Mouse (Mus musculus) adrenal gland, postnatal 25 days (tissue): ENCODE measurements around the gene Hoxd4. TPM values are rescaled to one million over a fixed set of nuclear protein-coding genes. Genes with fewer than 3 reads are reported as not detected.

Experiments used
- DNase-seq: peaks from one replicate; pipeline ENCODE4 v3.0.0; 2021; ENCODE audit warnings: mixed read lengths
- total RNA-seq: library from RNA; stranded (reverse); gene quantifications from 2 replicates; pipeline ENCODE4 v1.2.3, GENCODE M21; 2021

The Hoxd4 gene
- total RNA-seq, 1 experiment from 2014 or later = 34.1 TPM

DNA sequence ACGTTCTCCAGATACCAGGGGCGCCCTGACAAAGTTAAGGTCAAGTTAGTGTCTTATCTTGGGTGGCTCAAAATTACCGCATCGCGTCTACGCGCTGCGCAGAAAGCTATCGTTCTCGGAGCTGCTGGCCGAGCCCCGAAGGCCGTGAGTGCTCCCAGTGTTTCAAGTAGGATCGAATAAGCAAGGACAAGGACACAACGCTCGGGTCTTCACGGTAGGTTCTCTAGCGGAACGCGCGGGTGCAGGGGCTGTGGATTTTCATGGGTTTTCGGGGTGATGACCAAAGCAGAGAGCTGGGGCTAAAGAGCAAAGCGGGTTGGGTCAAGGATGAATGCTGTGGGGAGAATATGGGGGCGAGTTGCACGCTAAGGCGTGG, 32.1 kb upstream of the Hoxd4 start:
- DNase-seq = no peak

DNA sequence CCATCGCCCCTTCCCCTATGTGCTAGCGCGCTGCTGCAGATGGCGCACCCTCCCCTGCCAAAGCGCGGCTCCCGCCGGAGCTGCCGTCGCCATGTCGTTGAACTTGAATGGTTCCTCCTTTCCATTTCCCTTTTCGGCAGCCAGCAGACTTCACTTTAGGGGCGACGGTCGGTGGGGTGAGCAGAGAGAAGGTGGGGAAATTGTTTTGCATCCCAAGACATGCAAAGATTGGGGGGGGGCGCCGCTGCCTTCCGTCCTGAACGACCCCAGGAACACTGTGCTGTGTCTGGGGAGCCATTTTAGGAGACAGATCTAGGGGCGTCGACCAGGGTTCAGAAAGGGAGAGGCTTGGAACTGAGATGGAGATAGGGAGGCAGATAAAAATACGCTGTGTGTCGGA, 31.7 kb upstream of the Hoxd4 start:
- DNase-seq = no peak

DNA sequence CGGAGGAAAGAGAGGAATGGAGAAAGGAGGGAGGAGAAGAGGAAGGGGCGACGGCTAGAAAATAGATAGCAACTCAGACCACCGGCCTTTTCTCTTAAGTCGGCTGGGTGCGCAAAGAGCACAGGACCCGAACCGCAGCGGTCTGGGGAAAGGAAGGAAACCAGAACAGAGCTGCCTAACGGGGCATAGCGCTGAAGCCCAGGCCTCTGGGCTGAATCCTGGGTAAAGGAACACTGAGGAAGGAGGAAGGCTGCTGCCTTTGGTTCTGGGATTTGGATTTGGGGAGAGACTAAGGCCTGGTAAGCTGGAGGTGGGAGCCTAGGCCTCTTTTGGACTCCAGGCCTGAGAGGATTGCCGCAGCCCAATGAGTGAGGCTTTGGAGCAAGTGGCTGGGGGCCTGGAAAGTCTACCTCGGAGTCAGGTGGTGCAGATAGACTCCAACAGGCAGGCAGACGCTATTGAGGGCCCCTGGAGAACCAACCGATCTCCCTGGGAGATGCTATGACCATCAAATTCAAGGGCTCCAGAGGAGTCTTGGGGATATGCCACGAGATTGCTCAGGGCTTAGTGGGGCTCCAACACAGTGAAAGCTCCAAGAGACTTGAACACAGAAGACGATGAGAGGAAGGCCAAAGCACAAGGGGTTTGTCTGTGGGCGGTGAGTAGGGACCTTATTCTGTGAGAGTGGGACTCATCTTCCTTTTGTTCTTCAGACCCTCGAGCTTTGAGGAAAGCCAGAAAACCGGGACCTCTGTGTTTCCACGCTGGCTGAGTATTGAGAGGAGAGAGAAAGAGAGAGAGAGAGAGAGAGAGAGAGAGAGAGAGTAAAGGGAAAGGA, 30.9 kb upstream of the Hoxd4 start:
- no peak for DNase-seq

DNA sequence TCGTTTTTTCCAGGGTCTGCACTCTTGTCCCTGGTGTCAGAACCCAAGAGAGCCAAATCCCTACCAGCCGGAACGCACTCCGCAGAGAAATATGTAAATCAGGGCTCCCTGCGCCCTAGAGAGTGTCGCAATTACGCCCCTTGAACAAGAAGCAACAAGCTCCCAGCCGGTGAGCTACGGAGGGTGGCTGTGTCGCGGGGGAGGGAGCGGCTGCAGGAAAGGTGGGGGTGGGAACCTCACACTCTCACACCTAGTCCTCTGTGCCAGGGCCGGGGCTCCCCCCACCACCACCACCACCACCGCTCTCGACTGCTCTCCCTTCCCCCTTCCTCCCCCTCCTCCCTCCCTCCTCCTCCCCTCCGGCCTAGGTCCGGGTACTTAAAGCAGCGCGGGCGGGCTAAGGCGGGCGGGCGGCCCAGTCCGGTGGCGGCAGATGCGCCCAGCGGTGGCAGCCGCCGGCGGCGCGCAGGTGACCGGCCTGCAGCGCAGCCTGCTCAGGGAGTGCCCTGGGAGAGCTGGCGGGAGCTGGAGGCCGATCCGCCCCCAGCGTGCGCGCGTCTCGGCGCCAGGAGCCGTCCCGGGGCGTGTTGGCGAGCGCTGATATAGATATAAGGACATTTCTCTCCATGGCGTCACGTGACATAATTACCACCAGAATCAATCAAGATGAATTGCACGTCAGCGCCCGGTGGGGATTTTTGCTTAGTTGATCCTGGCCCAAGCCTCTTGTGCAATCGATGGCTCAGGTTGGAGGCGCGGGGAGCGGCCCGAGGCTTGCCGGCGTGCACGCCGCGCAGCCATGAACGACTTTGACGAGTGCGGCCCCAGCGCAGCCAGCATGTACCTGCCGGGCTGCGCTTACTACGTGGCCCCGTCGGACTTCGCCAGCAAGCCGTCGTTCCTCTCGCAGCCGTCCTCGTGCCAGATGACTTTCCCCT, 29.9 kb upstream of the Hoxd4 start:
- DNase-seq = no peak

DNA sequence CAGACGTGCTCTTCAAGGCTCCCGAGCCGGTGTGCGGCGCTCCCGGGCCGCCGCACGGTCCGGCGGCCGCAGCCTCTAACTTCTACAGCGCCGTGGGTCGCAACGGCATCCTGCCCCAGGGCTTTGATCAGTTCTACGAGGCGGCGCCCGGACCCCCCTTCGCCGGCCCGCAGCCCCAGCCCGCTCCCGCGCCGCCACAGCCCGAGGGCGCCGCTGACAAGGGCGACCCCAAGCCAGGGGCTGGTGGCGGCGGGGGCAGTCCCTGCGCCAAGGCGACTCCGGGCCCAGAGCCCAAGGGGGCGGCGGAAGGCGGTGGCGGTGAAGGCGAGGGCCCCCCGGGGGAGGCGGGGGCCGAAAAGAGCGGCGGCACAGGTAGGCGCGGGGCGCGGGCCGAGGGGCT, 28.9 kb upstream of the Hoxd4 start:
- no peak for DNase-seq

DNA sequence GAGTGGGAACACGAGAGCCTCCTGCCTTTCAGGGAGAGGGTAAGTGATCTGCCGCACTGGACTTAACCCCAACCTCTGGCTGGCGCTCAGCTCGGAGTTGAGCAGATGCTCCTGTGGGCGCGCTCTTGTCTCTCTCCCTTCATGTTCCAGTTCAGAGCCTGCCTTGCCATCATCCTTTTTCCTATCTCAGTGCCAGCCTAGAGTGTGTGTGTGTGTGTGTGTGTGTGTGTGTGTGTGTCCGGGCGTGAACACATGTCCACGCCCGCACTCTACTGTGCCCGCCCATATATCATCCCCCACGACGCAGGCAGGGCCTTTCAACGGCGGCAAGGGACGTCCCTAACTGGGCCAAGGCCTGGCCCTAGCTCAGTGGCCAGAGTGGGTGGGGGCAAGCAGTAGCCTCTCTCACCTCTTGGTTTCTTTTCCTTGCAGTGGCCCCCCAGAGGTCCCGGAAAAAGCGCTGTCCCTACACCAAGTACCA, 28.2 kb upstream of the Hoxd4 start:
- DNase-seq = no peak

DNA sequence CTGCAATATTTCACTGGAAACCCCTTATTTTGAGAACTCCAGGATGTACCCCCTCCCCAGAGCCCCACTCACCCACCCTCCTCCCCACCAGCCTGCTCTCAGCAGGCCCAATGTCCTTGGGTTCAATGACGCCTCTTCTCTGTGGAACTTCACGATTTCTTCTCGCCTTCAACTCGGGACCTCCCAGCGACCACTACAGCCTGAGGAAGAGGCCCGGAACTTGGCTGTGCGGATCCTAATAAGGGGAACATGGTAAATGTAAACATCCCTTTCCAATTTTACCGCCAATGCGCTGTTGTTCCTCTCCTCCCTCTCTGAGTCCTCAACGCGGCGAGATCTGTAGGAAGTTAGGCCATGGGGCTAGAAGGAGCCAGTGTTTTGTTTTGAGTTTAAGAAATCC, 27.6 kb upstream of the Hoxd4 start:
- no peak for DNase-seq

DNA sequence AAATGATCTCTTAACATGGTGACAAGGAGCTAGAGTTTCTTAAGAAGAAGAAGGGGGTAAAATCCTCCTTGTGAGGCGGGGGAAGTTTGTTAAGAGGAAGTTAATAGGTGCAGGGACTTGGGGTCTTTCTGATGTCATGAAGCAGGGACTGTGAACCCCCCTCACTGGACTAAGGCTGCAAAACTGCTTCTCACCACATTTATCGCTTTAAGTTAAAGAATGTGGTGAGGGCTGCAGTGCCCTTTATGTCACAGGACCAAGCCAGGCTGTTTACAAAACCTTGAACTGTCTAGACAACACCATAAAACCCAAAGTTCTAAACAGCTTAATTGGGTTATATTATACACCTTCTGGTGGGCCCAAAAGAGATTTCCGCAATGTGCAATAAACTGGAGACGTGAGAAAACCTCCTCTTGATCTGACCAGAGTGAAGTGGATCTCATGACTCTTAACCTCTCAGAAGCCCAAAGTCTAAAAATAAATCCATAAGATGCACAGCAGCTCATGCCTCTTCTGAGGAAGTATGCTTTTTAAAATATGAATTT, 26.6 kb upstream of the Hoxd4 start:
- DNase-seq = no peak

DNA sequence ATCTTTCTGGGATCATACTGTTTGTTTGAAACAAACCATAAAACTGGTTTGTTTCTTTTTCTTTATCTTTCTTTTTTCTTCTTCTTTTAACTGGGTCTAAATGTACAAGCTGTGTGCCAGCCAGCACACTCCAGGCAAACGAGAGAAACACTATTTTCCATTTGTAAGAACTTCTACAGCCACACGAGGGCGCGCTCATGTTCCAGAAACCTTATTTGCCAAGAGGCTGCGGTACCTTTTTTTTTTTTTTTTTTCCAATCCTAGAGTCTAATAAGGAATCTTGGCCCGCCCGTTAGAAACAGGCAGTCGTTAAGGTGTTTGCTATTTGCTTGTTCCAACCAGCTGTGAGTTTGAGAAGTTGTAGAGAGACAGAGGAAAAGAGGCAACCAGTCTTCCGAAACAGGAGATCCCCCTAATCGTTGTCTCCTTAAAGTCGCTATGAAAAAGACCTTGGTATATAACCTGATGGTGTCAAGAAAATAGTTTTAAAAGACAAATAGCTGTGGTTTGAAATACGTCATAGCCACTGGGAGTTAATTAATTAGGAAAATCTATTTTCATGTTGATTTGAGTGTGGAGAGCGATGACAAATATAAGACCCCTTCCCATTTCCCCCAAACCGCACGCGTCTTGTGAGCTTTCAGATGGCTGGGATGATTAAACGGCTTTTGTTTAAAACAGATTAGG, 25.3 kb upstream of the Hoxd4 start:
- DNase-seq = peak; percentile 69

DNA sequence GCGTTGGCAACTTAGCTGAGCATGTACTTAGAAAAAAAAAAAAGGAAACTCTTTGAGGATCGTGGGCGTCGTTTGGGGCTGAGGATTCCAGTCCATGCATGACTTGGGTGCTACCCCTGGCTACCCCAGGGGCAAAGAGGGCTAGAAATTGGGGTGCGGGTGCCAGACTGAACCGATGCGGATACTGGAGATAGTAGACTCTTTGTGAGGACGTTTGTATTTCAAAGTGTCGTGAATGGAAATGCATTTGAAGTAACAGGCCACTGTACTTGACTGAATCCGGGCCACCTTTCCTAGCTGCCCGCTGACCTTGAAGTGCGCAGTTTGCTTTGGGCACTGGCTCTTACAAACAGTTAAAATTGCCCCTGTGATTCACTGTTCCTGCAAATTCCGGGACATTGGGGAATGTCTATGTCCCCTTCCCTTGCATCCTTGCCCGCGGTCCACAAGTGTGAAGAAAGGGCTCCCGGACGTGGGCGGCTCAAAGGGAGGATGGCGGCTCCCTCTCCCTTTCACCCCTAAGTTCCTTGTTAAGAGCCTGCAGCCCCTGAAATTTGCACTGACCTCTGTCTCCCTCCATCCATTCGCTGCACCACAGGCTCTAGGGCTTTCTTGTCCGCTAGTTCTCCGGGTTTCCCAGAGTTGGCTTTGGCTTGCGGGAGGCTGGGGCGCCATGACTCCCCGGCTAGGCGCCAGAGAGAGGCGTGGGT, 24.6 kb upstream of the Hoxd4 start:
- DNase-seq = no peak

DNA sequence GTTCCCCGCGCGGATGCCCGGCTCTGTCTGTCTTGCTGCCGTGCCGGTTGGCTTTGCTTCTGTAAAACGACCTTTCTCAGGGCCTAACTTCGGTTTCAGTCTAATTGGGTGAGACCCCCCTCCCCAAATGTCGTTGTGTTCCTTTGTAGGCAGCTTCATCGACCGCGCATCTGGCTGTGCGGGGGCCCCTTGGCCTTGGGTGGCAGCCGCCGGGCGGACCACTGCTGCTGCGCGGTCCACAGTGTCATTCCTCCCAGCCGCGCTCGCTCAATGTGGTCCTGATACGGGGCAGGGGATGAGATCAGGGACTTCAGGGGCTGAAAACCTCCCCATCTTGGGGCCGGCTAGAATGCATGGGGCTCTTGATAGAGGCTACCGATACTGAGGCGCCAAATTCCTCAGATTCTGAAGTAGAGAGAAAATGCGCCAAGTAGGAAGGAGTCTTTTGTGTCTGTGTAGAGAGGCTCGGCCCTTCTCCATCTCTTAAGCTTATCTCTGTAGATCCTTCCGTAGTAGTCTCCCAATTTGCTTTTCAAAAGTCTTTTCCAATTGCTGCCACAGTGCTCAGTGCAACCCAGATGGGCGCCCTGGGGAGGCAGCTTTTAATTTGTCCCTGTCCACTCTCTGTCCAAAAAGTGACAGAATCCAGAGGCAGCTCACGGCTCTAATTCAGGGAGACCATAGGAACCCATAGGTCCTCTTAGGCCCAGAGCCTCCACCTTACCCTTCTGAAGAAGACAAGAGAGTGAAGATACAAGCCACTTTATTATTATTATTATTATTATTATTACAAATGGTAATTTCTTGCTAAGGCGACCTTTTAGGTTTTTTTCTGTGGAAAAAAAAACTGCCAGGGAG, 23.8 kb upstream of the Hoxd4 start:
- DNase-seq = no peak

DNA sequence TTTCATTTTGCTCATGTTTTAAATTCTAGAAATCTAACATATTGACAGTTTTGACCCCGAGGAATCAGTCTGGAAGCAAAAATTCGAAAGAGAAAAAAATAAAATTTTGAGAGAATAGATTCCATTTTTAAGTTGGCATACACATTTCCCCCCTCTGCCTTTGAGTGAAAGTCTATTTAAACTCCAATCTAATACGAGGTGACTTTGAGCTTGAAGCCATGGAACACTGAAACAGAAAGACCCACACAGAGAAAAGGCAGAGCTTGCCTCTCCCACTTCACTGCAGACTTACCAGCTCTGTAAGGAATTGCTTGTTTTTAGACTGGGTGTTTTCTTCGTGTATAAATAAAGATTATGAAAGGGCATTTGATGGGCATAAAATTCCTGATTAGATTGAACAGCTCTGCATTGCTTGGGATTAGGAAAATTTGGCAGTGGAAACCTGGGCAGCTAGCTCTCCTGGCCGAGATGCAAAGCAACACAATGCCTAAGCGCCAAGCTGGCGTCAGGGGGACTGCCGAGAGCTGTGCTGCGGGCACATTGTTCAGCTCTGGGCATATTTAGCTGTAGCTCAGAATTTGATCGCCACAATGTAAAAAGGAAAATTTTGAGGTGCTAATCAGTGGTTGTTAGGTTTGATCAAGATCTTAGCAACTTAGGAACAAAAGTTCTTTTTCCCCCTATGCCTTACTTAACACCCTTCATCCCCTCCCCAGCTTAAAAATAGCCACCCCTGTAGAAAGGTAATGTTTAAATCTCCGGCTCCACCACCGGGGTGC, 22.7 kb upstream of the Hoxd4 start:
- no peak for DNase-seq

DNA sequence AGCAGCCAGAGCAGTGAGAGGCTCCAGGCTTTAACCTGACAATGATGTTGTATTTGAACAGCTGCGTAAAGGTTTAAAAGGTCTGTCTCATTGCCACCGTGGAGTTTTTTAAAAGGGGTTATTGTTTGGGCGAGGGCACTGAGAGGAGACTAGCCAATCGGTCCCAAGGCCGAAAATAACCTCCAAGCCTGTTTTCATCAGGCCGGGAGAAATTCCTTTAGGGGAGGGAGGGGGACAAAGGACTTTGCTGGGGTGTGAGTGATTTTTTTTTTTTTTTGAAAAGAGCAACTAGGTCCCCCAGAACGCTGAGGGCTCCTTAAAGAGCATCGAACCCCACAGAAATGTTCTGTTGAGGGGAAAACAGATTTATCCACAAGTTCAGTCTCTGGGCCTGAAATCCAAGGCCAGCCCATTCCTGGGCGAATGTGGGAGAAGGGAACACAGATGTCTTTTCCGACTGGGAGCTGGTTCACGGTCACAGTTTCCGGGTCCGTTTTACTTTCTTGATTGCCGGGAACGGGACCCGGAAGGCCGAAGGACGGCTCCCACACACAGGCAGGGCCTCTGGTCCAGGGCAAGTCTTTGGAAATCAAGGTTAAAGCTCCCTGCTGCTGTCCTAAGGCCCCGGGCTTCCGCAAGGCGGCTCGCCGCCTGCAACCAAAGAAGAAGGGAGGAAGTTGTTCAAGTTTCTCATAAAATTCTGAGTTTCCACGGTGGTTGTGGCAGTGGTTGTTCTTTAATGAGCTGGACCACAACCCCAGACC, 22.0 kb upstream of the Hoxd4 start:
- no peak for DNase-seq

DNA sequence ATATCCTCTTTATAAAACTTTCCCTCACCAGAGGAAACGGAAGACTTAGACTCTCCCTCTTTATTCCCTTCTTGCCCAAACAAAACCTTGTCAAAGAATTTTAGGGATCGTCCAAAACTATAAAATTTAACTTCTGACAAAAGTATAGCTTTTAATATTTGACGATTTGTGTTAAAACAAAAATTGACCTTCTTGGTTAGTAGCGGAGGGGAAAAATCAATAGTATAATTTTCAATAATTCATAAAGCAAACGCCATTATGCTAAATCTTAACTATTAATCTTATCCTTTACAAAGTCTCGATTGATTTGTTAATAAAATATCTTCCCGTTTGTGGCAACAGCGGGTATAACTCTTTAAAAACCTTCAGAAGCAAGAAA, 21.4 kb upstream of the Hoxd4 start:
- DNase-seq = no peak

DNA sequence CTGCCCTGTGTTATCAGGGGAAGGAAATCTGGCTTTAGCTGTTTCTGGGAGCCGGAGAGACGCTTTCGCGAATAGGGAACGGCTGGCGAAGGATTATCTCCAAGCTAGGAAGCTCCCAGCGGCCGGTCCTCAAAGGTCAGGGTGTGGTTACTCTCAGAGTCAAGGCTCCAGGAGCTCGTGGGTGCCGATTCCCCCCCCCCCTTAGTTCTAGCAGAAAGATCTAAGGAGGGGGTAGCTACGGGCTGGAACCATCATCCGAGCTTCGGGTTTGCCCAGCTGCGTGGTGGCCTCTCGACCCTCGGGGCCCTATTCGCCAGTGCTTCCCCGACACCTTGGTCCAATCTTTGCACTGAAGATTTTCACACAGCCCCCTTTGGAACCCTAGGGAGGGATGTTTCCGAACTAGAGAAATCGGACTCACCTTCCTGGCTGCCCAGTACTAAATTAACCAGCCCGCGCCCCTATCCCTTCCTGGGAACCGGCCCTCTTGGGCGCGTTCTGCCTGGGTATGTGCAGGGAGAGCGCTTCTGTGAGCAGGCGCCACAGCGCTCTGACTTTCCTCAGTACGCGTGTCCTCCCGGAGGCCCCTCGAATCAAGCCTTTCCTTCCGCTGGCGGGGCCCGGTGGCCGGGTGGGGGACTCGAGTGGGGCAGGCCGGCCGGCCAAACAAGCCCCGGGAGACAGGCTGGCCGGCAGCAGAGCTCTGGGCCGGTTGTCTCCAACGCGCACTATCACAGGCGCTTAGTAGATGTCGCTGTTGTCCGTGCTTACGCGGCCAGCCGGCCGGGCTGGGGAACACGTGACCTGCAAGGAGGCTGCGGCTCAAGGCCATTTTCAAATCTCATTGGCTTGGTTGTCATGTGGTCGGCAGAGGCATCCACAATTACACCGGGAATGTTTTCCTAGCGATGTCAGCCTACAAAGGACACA, 20.4 kb upstream of the Hoxd4 start, which contains the start of gene Hoxd10:
Hoxd10 (plus strand) TSS at position 903 of the 930 bp plus-strand sequence.
- DNase-seq = peak; percentile 61

DNA sequence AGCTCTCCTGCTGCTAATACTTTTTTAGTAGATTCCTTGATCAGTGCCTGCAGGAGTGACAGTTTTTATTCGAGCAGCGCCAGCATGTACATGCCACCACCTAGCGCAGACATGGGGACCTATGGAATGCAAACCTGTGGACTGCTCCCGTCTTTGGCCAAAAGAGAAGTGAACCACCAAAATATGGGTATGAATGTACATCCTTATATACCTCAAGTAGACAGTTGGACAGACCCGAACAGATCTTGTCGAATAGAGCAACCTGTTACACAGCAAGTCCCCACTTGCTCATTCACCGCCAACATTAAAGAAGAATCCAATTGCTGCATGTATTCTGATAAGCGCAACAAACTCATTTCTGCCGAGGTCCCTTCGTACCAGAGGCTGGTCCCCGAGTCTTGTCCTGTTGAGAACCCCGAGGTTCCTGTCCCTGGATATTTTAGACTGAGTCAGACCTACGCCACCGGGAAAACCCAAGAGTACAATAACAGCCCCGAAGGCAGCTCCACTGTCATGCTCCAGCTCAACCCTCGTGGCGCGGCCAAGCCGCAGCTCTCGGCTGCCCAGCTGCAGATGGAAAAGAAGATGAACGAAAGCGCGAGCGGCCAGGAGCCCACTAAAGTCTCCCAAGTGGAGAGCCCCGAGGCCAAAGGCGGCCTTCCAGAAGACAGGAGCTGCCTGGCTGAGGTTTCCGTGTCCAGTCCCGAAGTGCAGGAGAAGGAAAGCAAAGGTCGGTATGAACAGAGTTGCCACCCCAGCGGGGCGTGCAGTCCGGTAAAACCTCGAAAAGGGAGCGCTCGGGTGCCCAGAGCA, 19.5 kb upstream of the Hoxd4 start:
- no peak for DNase-seq
